Comparison of ENCODE assay signal across 20 mouse cellular contexts in genomic region chr4:106881101-106881500, GRCm38 (mm10). TPM values are rescaled to one million over a fixed set of nuclear protein-coding genes. Genes with fewer than 3 reads are reported as not detected.
DNase-seq lines count a peak whose midpoint lies in the region; ATAC-seq and TF ChIP-seq lines count a peak whose summit lies in the region.
"Had no signal": no experiment of that assay in that cellular context is flagged by ENCODE, and none has a peak within 500 bp of the region (broad histone marks: within the 10 kb centered on the region; RNA-seq: fewer than 3 reads in every experiment).

No protein-coding gene starts in this region.

- 0 out of 2 replicates have a peak, but pooled peaks cover 3% of the 10 kb centered on the region for H3K4me1 ChIP-seq in hindbrain, embryonic 10.5 days (replicated peaks)
- no peaks in the 10 kb centered on the region for H3K4me1 ChIP-seq in hindbrain, postnatal 0 days (ENCODE audit: insufficient read depth, low read length)
- no peaks in the 10 kb centered on the region for H3K4me1 ChIP-seq in forebrain, embryonic 12.5 days
- H3K4me1 ChIP-seq: heart, embryonic 12.5 days; intestine, embryonic 15.5 days; liver, embryonic 13.5 days; midbrain, embryonic 13.5 days had no signal

- no peak overlapping the region for H3K4me3 ChIP-seq in hindbrain, embryonic 10.5 days
- no peak overlapping the region for H3K4me3 ChIP-seq in hindbrain, postnatal 0 days (ENCODE audit: low read length)
- H3K4me3 ChIP-seq in forebrain, embryonic 12.5 days (replicated peaks) = no peak overlapping the region
- H3K4me3 ChIP-seq: heart, embryonic 12.5 days; intestine, embryonic 15.5 days; liver, embryonic 13.5 days; midbrain, embryonic 13.5 days had no signal

- H3K4me2 ChIP-seq in hindbrain, postnatal 0 days (ENCODE audit: low read depth, low read length) = no peak overlapping the region
- no peak overlapping the region for H3K4me2 ChIP-seq in forebrain, embryonic 12.5 days
- H3K4me2 ChIP-seq: heart, embryonic 12.5 days; intestine, embryonic 15.5 days; liver, embryonic 13.5 days; midbrain, embryonic 13.5 days had no signal

- DNase-seq in hindbrain, embryonic 10.5 days (ENCODE audit: low spot score) = no peak
- DNase-seq in hindbrain, postnatal 0 days (ENCODE audit: low spot score) = no peak
- DNase-seq in B cell, adult 2 months = peak; percentile 24 to 29
- peak; percentile 23 for DNase-seq in T-cell, adult 2 months (ENCODE audit: low spot score)
- no peak for DNase-seq in ovary, postnatal 10 days (ENCODE audit: low spot score)
- DNase-seq in c-Kit-positive CD71-positive TER-119-positive erythroid progenitor cells, embryonic 14.5 days (ENCODE audit: low spot score) = no peak
- DNase-seq: adrenal gland, postnatal 25 days; cerebellum, adult 9-10 months; gastrocnemius, postnatal 25 days; heart, postnatal 36 days; kidney, postnatal 14 days; liver, embryonic 13.5 days; lung, postnatal 10 days; thymus, adult 2 months had no signal

- WGBS in hindbrain, embryonic 10.5 days = 79% methylated on average over 6 of the region's 6 CpGs
- WGBS in hindbrain, postnatal 0 days = 71% methylated on average over 6 of the region's 6 CpGs
- 86% methylated on average over 6 of the region's 6 CpGs for WGBS in forebrain, embryonic 12.5 days

- no peak for ATAC-seq in hindbrain, postnatal 0 days
- ATAC-seq in megakaryocyte progenitor cell, adult 5-6 weeks (replicated peaks; ENCODE audit: poor library complexity) = peak; percentile 91
- ATAC-seq in forebrain, embryonic 12.5 days (ENCODE audit: low FRiP score) = no peak
- ATAC-seq: activated CD4-positive, CD25-positive, alpha-beta regulatory T cell, adult 4 months; intestine, embryonic 15.5 days; midbrain, embryonic 13.5 days had no signal

- peak overlapping the region; percentile 16; the same call in 1 of the 2 replicates for H3K27ac ChIP-seq in hindbrain, embryonic 10.5 days
- no peak overlapping the region for H3K27ac ChIP-seq in hindbrain, postnatal 0 days
- H3K27ac ChIP-seq in forebrain, embryonic 12.5 days = no peak overlapping the region
- H3K27ac ChIP-seq: intestine, embryonic 15.5 days; liver, embryonic 13.5 days; midbrain, embryonic 13.5 days had no signal

- H3K36me3 ChIP-seq in hindbrain, embryonic 10.5 days = no peaks in the 10 kb centered on the region
- no peaks in the 10 kb centered on the region for H3K36me3 ChIP-seq in hindbrain, postnatal 0 days (ENCODE audit: insufficient read depth, low read length)
- no peaks in the 10 kb centered on the region for H3K36me3 ChIP-seq in forebrain, embryonic 12.5 days (replicated peaks)
- H3K36me3 ChIP-seq: heart, embryonic 12.5 days; intestine, embryonic 15.5 days; liver, embryonic 13.5 days; midbrain, embryonic 13.5 days had no signal

- TF ChIP-seq CTCF in hindbrain, postnatal 0 days (IDR thresholded peaks at IDR 0.05; ENCODE audit: low read depth) = no peak

- H3K9ac ChIP-seq in hindbrain, postnatal 0 days (replicated peaks; ENCODE audit: low read length) = no peak overlapping the region
- no peak overlapping the region for H3K9ac ChIP-seq in forebrain, embryonic 12.5 days
- H3K9ac ChIP-seq: heart, embryonic 12.5 days; intestine, embryonic 15.5 days; liver, embryonic 13.5 days; midbrain, embryonic 13.5 days had no signal

- H3K9me3 ChIP-seq in hindbrain, embryonic 10.5 days = peaks cover 4% of the 10 kb centered on the region; the same call in 1 of the 2 replicates
- H3K9me3 ChIP-seq in hindbrain, postnatal 0 days (ENCODE audit: low read length) = no peaks in the 10 kb centered on the region
- 0 out of 2 replicates have a peak, but pooled peaks cover 5% of the 10 kb centered on the region for H3K9me3 ChIP-seq in forebrain, embryonic 12.5 days
- H3K9me3 ChIP-seq: intestine, embryonic 15.5 days; liver, embryonic 13.5 days had no signal

- H3K27me3 ChIP-seq in hindbrain, embryonic 10.5 days (ENCODE audit: insufficient read depth, poor library complexity, severe bottlenecking) = no peaks in the 10 kb centered on the region
- no peaks in the 10 kb centered on the region for H3K27me3 ChIP-seq in hindbrain, postnatal 0 days (ENCODE audit: insufficient read depth, low read length)
- H3K27me3 ChIP-seq in forebrain, embryonic 12.5 days = no peaks in the 10 kb centered on the region
- H3K27me3 ChIP-seq: heart, embryonic 12.5 days; intestine, embryonic 15.5 days; liver, embryonic 13.5 days; midbrain, embryonic 13.5 days had no signal

RNA-seq across cellular contexts. Expression of gene Ssbp3, which starts 29.4 kb away (rescaled TPM):
- polyA plus RNA-seq in hindbrain, embryonic 10.5 days (2016; fragmentation: Nextera tagmentation; extraction: Ambion mirVana) = 140 and 180 TPM in 2 replicates
- 155 and 156 TPM in 2 replicates for total RNA-seq in hindbrain, postnatal 0 days (2014; rRNA removed)
- polyA plus RNA-seq in hindbrain, postnatal 0 days (2015; fragmentation: Nextera tagmentation; extraction: Ambion mirVana) = 102 and 108 TPM in 2 replicates
- total RNA-seq in megakaryocyte progenitor cell, adult 5-6 weeks (2015) = 35.5 and 36.5 TPM in 2 replicates
- total RNA-seq in megakaryocyte progenitor cell, adult 5-6 weeks (2017) = 16.0 and 30.8 TPM in 2 replicates
- 198 and 214 TPM in 2 replicates for polyA plus RNA-seq in forebrain, embryonic 12.5 days (2016; fragmentation: Nextera tagmentation; extraction: Ambion mirVana)

Comparison
In these comparisons a context has a peak if more than half of its experiments do, and no peak if none do; other contexts are left out.
1. DNase-seq: peak in B cell, adult 2 months (2 of 2) and T-cell, adult 2 months (single experiment); none in hindbrain, embryonic 10.5 days (single experiment), hindbrain, postnatal 0 days (single experiment), ovary, postnatal 10 days (single experiment) and c-Kit-positive CD71-positive TER-119-positive erythroid progenitor cells, embryonic 14.5 days (single experiment).